Mouse (Mus musculus) urinary bladder, postnatal 10 days (tissue): ENCODE measurements around the gene Ccdc191.

Experiments
- DNase-seq: peaks from one replicate; pipeline ENCODE4 v3.0.0; 2022; ENCODE audit warnings: low spot score

Gene Ccdc191

DNA sequence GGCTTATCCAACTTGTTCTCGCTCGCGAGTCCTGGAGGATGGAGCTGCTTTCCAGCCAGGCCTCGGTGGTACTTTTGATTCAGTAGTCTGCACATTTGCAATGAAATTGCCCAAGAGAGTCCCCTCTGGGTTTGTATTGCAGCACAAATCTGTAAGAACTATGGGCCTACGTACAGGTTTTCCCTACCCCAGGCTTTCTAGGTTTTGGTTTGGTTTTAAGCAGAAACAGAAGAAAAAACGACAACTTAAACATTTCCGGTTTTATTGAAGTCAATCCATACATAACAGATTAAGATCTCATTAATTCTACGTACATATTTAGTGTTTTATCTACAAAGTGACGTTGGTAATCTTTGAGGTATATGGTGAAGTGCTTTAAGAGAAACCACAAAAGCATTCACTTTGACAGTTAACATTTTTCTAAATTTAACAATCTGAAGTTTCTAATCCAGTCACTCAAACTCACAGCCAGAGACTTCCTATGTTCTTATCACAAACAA is 90.6 kb downstream of the Ccdc191 start:
- no peak for DNase-seq

DNA sequence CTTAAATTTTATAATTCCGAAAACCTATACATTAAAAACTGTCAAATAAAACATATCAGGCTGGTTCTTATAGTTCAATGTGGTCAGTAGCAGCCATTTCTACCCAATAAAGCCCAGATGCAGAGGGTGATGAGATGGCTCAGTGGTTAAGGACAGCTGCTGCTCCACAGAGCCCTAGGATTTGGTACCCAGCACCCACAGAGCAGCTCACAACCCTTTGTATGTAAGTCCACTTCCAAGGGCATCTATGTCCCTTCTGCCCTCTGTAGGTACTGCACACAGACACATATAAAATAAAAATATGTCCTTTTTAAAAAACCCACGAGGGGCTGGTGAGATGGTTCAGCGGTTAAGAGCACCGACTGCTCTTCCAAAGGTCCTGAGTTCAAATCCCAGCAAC is 96.7 kb downstream of the Ccdc191 start:
- DNase-seq, result no peak

DNA sequence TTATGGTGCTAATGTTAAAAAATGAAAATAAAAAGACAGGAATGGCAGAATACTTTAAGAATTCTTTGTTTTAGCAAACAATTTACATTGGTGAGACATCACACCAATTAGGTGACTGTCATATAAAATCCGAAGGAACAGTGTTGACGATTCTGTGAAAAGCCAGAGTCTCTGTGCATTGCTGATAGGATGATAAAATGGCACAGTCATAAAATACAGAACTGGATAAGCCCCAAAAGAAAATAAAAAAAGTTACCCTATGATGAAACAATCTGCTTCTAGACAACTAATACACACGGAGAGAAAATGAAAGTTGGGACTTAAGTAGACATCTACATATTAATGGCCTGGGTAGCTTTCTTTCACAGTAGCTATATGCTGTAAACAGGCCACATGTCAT is 105.0 kb downstream of the Ccdc191 start:
- DNase-seq, result no peak

DNA sequence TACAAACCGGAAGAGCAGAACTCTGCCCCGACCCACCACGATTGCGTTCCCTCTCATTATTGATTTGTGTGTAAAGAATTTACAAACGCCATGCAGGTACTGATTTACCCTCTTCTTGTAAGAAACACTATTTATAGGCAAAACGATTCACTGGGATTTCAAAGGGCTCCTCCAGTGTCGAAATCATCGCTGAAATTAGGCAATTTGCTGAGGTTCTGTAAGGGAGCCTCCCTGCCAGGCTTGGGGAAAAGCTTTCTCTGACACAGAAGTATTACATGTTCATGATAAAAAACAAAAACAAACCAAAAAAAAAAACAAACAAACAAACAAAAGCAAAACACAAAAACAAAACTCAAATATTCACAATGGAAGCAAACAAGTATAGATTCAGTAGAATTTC is 109.5 kb downstream of the Ccdc191 start:
- DNase-seq, result no peak

DNA sequence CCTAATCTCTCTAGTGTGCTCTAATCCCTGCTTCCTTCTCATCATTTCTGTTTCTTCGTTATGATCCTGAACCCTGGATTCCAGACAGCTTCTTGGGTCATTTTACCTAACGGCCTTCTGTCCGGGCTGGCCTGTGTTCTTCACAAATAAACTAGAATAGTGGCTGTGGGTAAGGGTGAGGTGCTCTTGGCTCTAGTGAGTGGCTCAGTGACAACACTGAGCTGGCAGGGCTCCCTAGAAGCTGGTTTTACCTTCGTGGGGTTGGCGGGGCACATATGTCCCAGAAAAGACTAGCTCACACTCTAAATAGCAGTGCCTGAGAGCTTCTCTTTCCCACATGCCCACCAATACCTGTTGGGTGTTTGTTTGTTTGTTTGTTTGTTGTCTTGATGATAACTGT is 109.9 kb downstream of the Ccdc191 start:
- DNase-seq, result no peak

DNA sequence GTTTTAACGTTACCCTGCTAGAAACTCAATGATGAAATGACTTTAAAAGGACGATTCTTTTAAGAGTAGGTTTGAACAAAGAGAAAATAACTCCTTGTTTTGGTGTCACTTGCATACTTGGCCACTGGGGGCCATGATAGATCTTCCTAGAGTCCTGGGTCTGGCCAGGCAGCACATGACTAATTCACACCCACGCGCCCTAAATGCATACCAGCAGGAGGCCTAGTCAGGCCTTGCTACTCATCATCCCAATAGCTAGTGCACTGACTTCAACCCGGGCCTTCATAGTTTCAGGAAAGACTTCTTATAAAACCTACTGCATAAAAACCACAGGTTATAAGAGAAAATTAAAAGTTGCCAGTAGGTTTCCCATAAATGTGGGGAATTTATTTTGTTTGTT is 112.5 kb downstream of the Ccdc191 start:
- no peak for DNase-seq

DNA sequence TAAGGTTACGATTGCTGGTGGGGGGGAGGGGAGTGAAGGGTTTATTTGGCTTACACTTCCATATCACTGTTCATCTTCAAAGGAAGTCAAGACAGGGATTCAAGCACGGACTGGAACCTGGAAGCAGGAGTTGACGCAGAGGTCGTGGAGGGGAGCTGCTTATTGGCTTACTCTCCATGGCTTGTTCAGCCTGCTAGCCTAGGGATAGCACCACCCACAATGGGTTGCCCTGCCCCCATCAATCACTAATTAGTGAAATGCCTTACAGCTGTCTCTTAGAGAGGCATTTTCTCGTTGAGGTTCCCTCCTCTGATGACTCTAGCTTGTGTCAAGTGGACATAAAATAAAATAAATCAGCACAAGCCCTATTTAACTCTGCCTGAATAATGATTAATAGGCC is 121.4 kb downstream of the Ccdc191 start:
- DNase-seq, result no peak
